Mouse (Mus musculus) megakaryocyte, embryonic 14.5 days (primary cell): Measurements from ENCODE around the gene Prdm1.

Experiments used
- FLI1 ChIP-seq: IDR thresholded peaks from 2 replicates; pipeline ENCODE4 v1.6.1; 2012; ENCODE audit warnings: low read length, inconsistent platforms, mixed read lengths
- GATA1 ChIP-seq: IDR thresholded peaks from 3 replicates; pipeline ENCODE4 v1.6.1; 2012; ENCODE audit warnings: mixed read lengths, low read length, inconsistent platforms, borderline replicate concordance

GRCm38 (mm10) chr10:44409958-44410357 is 118.3 kb downstream of the Prdm1 start:
- TF ChIP-seq GATA1 (no peak), FLI1 (no peak)
